8 mouse cellular contexts compared by ENCODE assay signal in genomic region chr7:79742659-79743536, GRCm38 (mm10). TPM values are rescaled to one million over a fixed set of nuclear protein-coding genes. Genes with fewer than 3 reads are reported as not detected.
DNase-seq lines count a peak whose midpoint lies in the region; ATAC-seq lines count a peak whose summit lies in the region.

Pex11a (minus strand) TSS chr7:79743131.
Wdr93 (plus strand) TSS chr7:79743163.

- H3K4me1 ChIP-seq in heart, embryonic 12.5 days (replicated peaks): 0 out of 2 replicates have a peak, but pooled peaks cover 3% of the 10 kb centered on the region
- peaks cover 7% of the 10 kb centered on the region for H3K4me1 ChIP-seq in kidney, embryonic 16.5 days (ENCODE audit: insufficient read depth, low read length)

- ATAC-seq in erythroid progenitor cell, adult 5-6 weeks (replicated peaks; ENCODE audit: low FRiP score, poor library complexity, severe bottlenecking): peak; percentile 66
- peak; percentile 75; the same call in 1 of the 2 replicates for ATAC-seq in heart, embryonic 12.5 days (ENCODE audit: insufficient number of reproducible peaks, low FRiP score)
- peak; percentile 91 for ATAC-seq in kidney, embryonic 16.5 days (ENCODE audit: low FRiP score, low TSS enrichment)

- peak within 1 kb of the TSS; percentile 78 for H3K9ac ChIP-seq in heart, embryonic 12.5 days
- peak within 1 kb of the TSS; percentile 81 for H3K9ac ChIP-seq in kidney, embryonic 16.5 days (replicated peaks; ENCODE audit: low read length)

- 3% methylated on average over 46 of the region's 46 CpGs for WGBS in heart, embryonic 12.5 days
- WGBS in kidney, embryonic 16.5 days: 2% methylated on average over 46 of the region's 46 CpGs

- H3K36me3 ChIP-seq in heart, embryonic 12.5 days: peaks cover 4% of the 10 kb centered on the region; the same call in 1 of the 2 replicates
- H3K36me3 ChIP-seq in kidney, embryonic 16.5 days (ENCODE audit: insufficient read depth, low read length): peaks cover 4% of the 10 kb centered on the region

- no peaks in the 10 kb centered on the region for H3K9me3 ChIP-seq in heart, embryonic 12.5 days (replicated peaks)
- H3K9me3 ChIP-seq in kidney, embryonic 16.5 days (ENCODE audit: low read length): no peaks in the 10 kb centered on the region

- peak within 1 kb of the TSS; percentile 95 for H3K4me2 ChIP-seq in heart, embryonic 12.5 days
- peak within 1 kb of the TSS; percentile 99 for H3K4me2 ChIP-seq in kidney, embryonic 16.5 days (replicated peaks; ENCODE audit: low read depth, low read length)

- peak within 1 kb of the TSS; percentile 78 for H3K4me3 ChIP-seq in heart, embryonic 12.5 days
- peak within 1 kb of the TSS; percentile 85 for H3K4me3 ChIP-seq in kidney, embryonic 16.5 days (ENCODE audit: low read length)

- H3K27me3 ChIP-seq in heart, embryonic 12.5 days (replicated peaks): no peaks in the 10 kb centered on the region
- no peaks in the 10 kb centered on the region for H3K27me3 ChIP-seq in kidney, embryonic 16.5 days (ENCODE audit: insufficient read depth, low read length)

- peak; percentile 89 for DNase-seq in CD4-positive, CD25-positive, alpha-beta regulatory T cell, adult 2 months (ENCODE audit: low read depth, low spot score)
- DNase-seq in brain, embryonic 18.5 days (ENCODE audit: low read depth, low spot score): peak; percentile 54
- peak; percentile 76 for DNase-seq in liver
- DNase-seq in monocyte, adult 2 months (ENCODE audit: low read depth in 1 of 2, low spot score in 2 of 2): peak; percentile 33 to 62
- peak; percentile 40 to 59 for DNase-seq in spleen, postnatal 14 days (ENCODE audit: low spot score in 2 of 2)

- H3K27ac ChIP-seq in heart, embryonic 12.5 days (ENCODE audit: poor library complexity, severe bottlenecking): no peak within 1 kb of the TSS
- H3K27ac ChIP-seq in kidney, embryonic 16.5 days (ENCODE audit: low read length): 0 out of 2 replicates have a peak within 1 kb of the TSS, but pooled peaks have one; percentile 18

RNA-seq across cellular contexts. Expression of gene Pex11a, which starts in this region (rescaled TPM):
- total RNA-seq in erythroid progenitor cell, adult 5-6 weeks (2015; ENCODE audit: low replicate concordance): 1.3 and 4.0 TPM in 2 replicates
- not detected in 2 replicates for total RNA-seq in erythroid progenitor cell, adult 5-6 weeks (2017; ENCODE audit: low replicate concordance)
- polyA plus RNA-seq in heart, embryonic 12.5 days (2016; fragmentation: Nextera tagmentation; extraction: Ambion mirVana): 7.5 and 7.7 TPM in 2 replicates
- 10.5 and 14.3 TPM in 2 replicates for polyA plus RNA-seq in kidney, embryonic 16.5 days (2015; fragmentation: Nextera tagmentation; extraction: Ambion mirVana)

RNA-seq across cellular contexts. Expression of gene Wdr93, which starts in this region (rescaled TPM):
- not detected in 2 replicates for total RNA-seq in erythroid progenitor cell, adult 5-6 weeks (2015; ENCODE audit: low replicate concordance)
- total RNA-seq in erythroid progenitor cell, adult 5-6 weeks (2017; ENCODE audit: low replicate concordance): not detected in 2 replicates
- 4.4 and 4.9 TPM in 2 replicates for polyA plus RNA-seq in heart, embryonic 12.5 days (2016; fragmentation: Nextera tagmentation; extraction: Ambion mirVana)
- 0.46 and 0.51 TPM in 2 replicates for polyA plus RNA-seq in kidney, embryonic 16.5 days (2015; fragmentation: Nextera tagmentation; extraction: Ambion mirVana)
